Mouse (Mus musculus): ENCODE results near the gene Mthfd1.

Gene Mthfd1

GRCm38 (mm10) chr12:76263876-76264275 is 8.8 kb downstream of the Mthfd1 start:
- no peak for DNase-seq (ENCODE audit: low spot score in 2 of 2)

- DNase-seq (ENCODE audit: low spot score in 2 of 2) = no peak
Observed at GRCm38 (mm10) chr12:76264325-76264965, 9.3 kb downstream of the Mthfd1 start.

GRCm38 (mm10) chr12:76265001-76265400 is 9.9 kb downstream of the Mthfd1 start:
- no peak for DNase-seq (ENCODE audit: low spot score in 2 of 2)

GRCm38 (mm10) chr12:76266875-76267274 is 11.8 kb downstream of the Mthfd1 start:
- no peak for DNase-seq (ENCODE audit: low spot score in 2 of 2)

GRCm38 (mm10) chr12:76268686-76269085 is 13.6 kb downstream of the Mthfd1 start:
- no peak for DNase-seq (ENCODE audit: low spot score in 2 of 2)

- no peak for DNase-seq (ENCODE audit: low spot score in 2 of 2)
Observed at GRCm38 (mm10) chr12:76269196-76269595, 14.1 kb downstream of the Mthfd1 start.

- DNase-seq (ENCODE audit: low spot score in 2 of 2) = no peak
Observed at GRCm38 (mm10) chr12:76271516-76271915, 16.4 kb downstream of the Mthfd1 start.

GRCm38 (mm10) chr12:76272610-76273524 is 17.8 kb downstream of the Mthfd1 start:
- DNase-seq (ENCODE audit: low spot score in 2 of 2) = no peak

- DNase-seq (ENCODE audit: low spot score in 2 of 2) = no peak
Observed at GRCm38 (mm10) chr12:76278209-76278608, 23.1 kb downstream of the Mthfd1 start.

- DNase-seq (ENCODE audit: low spot score in 2 of 2) = no peak
Observed at GRCm38 (mm10) chr12:76280556-76280955, 25.5 kb downstream of the Mthfd1 start.

- no peak for DNase-seq (ENCODE audit: low spot score in 2 of 2)
Observed at GRCm38 (mm10) chr12:76281111-76281660, 26.1 kb downstream of the Mthfd1 start.

- DNase-seq (ENCODE audit: low spot score in 2 of 2) = no peak
Observed at GRCm38 (mm10) chr12:76282132-76282531, 27.0 kb downstream of the Mthfd1 start.

GRCm38 (mm10) chr12:76282532-76283173 is 27.6 kb downstream of the Mthfd1 start:
- no peak for DNase-seq (ENCODE audit: low spot score in 2 of 2)

- no peak for DNase-seq (ENCODE audit: low spot score in 2 of 2)
Observed at GRCm38 (mm10) chr12:76285418-76285817, 30.3 kb downstream of the Mthfd1 start.

- DNase-seq (ENCODE audit: low spot score in 2 of 2) = no peak
Observed at GRCm38 (mm10) chr12:76287986-76288385, 32.9 kb downstream of the Mthfd1 start.

GRCm38 (mm10) chr12:76288494-76288893 is 33.4 kb downstream of the Mthfd1 start:
- no peak for DNase-seq (ENCODE audit: low spot score in 2 of 2)

GRCm38 (mm10) chr12:76289428-76289827 is 34.3 kb downstream of the Mthfd1 start:
- no peak for DNase-seq (ENCODE audit: low spot score in 2 of 2)

GRCm38 (mm10) chr12:76290271-76290670 is 35.2 kb downstream of the Mthfd1 start:
- DNase-seq (ENCODE audit: low spot score in 2 of 2) = peak in 1 of 2 experiments; percentile 44

GRCm38 (mm10) chr12:76293192-76293591 is 38.1 kb downstream of the Mthfd1 start:
- peak; percentile 51 to 77 for DNase-seq (ENCODE audit: low spot score in 2 of 2)

- DNase-seq (ENCODE audit: low spot score in 2 of 2) = no peak
Observed at GRCm38 (mm10) chr12:76297830-76298229, 42.7 kb downstream of the Mthfd1 start.

GRCm38 (mm10) chr12:76299361-76299906 is 44.3 kb downstream of the Mthfd1 start:
- no peak for DNase-seq (ENCODE audit: low spot score in 2 of 2)

- DNase-seq (ENCODE audit: low spot score in 2 of 2) = no peak
Observed at GRCm38 (mm10) chr12:76300367-76300766, 45.3 kb downstream of the Mthfd1 start.
